Mouse (Mus musculus) embryonic fibroblast, embryonic 13.5 days (primary cell): ENCODE results near the gene Mmrn2.

Experiments
- CTCF ChIP-seq: IDR thresholded peaks from 2 replicates; pipeline ENCODE4 v1.5.1; 2011; ENCODE audit warnings: mild to moderate bottlenecking, control low read depth, low read length, moderate library complexity, borderline replicate concordance; ENCODE audit not compliant: insufficient read depth
- POLR2A ChIP-seq: IDR thresholded peaks from 2 replicates; pipeline ENCODE4 v1.6.1; 2011; ENCODE audit warnings: low read depth, mild to moderate bottlenecking, control low read depth, low read length, moderate library complexity

DNA sequence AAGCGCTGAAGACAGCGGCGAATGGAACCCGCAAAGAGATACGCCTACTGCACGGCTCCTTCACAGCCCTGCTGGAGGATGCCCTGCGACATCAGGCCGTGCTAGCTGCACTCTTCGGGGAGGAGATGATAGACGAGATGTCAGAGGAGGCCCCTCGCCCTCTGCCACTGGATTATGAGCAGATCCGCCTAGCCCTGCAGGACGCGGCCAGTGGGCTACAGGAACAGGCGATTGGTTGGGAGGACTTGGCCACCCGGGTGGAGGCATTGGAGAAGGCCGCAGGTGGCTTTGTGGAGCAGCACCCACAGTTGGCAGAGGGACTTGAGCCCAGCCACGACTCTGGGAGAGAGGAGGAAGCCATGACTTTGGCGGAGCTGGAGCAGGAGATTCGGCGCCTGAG lies 23.6 kb downstream of the Mmrn2 start:
- TF ChIP-seq CTCF (no peak), POLR2A (no peak)
